Mouse (Mus musculus): ENCODE measurements at regions not wholly inside any gene's neighbourhood (a gene's known extent, or its start where the extent isn't known, plus 50 kb on each side); places are given as distances from the start of the nearest gene placed in this dataset.

DNA sequence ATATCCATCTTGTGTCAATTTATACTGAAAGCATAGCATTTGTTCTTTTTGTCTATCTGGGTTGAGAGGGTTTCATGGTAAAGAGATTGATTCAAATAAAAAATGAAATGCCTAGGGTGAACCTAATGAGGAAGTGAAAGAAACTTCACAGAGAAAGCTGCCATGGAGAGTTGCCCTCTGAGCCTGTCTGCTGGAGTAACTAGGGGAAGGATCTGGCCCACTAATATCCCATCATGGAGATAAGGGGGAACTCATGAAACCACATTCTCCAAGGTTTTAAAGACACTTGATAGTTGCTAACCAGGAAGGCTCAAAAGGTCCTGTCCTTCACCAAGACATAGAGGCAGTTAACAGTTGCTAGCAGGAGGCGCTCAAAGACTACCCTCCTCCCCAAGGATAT lies 539.2 kb downstream of the Prim2 start:
- TF ChIP-seq POLR2A (IDR thresholded peaks at IDR 0.05; ENCODE audit: extremely low read depth, insufficient read depth, low read length) (no peak), CTCF (IDR thresholded peaks at IDR 0.05; ENCODE audit: extremely low read depth, insufficient read depth, low read length) (no peak)

Data from cortical plate, adult 2 months (tissue).